Mouse (Mus musculus) spleen, adult 10 weeks (tissue): Measurements from ENCODE around the gene Ssxb3. TPM values are rescaled to one million over a fixed set of nuclear protein-coding genes. Genes with fewer than 3 reads are reported as not detected.

ENCODE experiments used
- polyA plus RNA-seq: library from polyadenylated mRNA; stranded (reverse); fragments of 350-450 nt; fragmentation: Illumina TruSeq; extraction: RNeasy Lipid Tissue Mini Kit (QIAGEN cat#74804); gene quantifications from one replicate; pipeline ENCODE4 v1.2.3, GENCODE M21; 2015; ENCODE audit warnings: low replicate concordance; ENCODE audit not compliant: insufficient read depth

Gene Ssxb3
- not detected for polyA plus RNA-seq

GRCm38 (mm10) chrX:8591716-8592115 lies at the start of gene Ssxb3:
Gene Ssxb3 (minus strand): TSS chrX:8591816.

DNA sequence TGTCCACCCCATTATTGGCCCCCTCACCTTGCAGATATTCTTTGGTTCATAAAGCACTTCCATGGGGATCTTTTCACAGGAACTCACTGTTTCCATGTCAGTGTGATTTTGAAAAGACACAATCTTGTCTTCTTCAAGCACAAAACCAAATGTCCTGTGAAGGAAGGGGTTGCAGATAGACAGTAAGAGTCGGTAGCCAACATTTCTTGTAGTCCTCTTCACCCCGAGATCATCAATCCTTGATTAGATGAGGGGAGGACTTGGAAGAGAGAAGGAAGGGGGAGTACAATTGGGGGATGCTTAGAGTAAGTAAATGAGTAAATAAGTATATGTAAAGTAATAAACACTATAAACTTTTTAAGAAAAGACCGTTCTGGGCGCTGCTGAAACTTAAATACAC lies 43.5 kb downstream of the Ssxb3 start, which contains the start of gene Ssxb6:
Gene Ssxb6, minus strand, starts transcription at position 101 of the 400 bp plus-strand sequence.

Other genes with a start within 250 kb of the Ssxb3 start
- not detected for gene Ssxb9, start 224.8 kb downstream of the Ssxb3 start, polyA plus RNA-seq
- gene Ssxb1, start 178.5 kb downstream of the Ssxb3 start, polyA plus RNA-seq = not detected
- gene Ssxb2, start 130.1 kb downstream of the Ssxb3 start, polyA plus RNA-seq = not detected
- not detected for gene Gm14459, start 66.9 kb downstream of the Ssxb3 start, polyA plus RNA-seq
- gene Ssxb6, start 43.6 kb downstream of the Ssxb3 start, polyA plus RNA-seq = not detected
- not detected for gene Ssxb8, start 99.0 kb upstream of the Ssxb3 start, polyA plus RNA-seq
- gene Ssx9, start 156.6 kb upstream of the Ssxb3 start, polyA plus RNA-seq = not detected
- gene Ssxb5, start 211.9 kb upstream of the Ssxb3 start, polyA plus RNA-seq = not detected